Mouse (Mus musculus) hematopoietic multipotent progenitor cell, adult 10-12 weeks (in vitro differentiated cells): ENCODE results near the gene Cyp4f40. TPM values are rescaled to one million over a fixed set of nuclear protein-coding genes. Genes with fewer than 3 reads are reported as not detected.

Source experiments
- polyA plus RNA-seq: library from polyadenylated mRNA; stranded (reverse); fragments of >175 nt; gene quantifications from 2 replicates; pipeline ENCODE4 v1.2.3, GENCODE M21; 2012; ENCODE audit warnings: low replicate concordance

The Cyp4f40 gene
- polyA plus RNA-seq: not detected in 2 replicates

GRCm38 (mm10) chr17:32658712-32659111 lies at the start of gene Cyp4f40:
TSS of gene Cyp4f40 (plus strand) at chr17:32658900.

GRCm38 (mm10) chr17:32621018-32621417 lies 37.7 kb upstream of the Cyp4f40 start, which contains the start of gene Cyp4f37:
TSS of gene Cyp4f37 (plus strand) at chr17:32621309.

GRCm38 (mm10) chr17:32685048-32685750 lies 26.5 kb downstream of the Cyp4f40 start, which contains the start of gene Cyp4f15:
TSS of gene Cyp4f15 (plus strand) at chr17:32685627.

Other genes starting within 250 kb of the Cyp4f40 start
- 39.2 and 48.5 TPM in 2 replicates for gene Pglyrp2, start 234.7 kb upstream of the Cyp4f40 start, polyA plus RNA-seq
- gene Cyp4f39, start 206.2 kb upstream of the Cyp4f40 start, polyA plus RNA-seq: 0.22 TPM in 1 of 2 replicates, not detected in the other
- 1.8 and 3.3 TPM in 2 replicates for gene Cyp4f17, start 152.8 kb upstream of the Cyp4f40 start, polyA plus RNA-seq
- gene Cyp4f16, start 122.3 kb upstream of the Cyp4f40 start, polyA plus RNA-seq: 11.4 and 36.0 TPM in 2 replicates
- gene Cyp4f37, start 37.6 kb upstream of the Cyp4f40 start, polyA plus RNA-seq: 0.43 and 1.5 TPM in 2 replicates
- gene Cyp4f15, start 26.7 kb downstream of the Cyp4f40 start, polyA plus RNA-seq: not detected in 2 replicates
- 1.1 and 3.0 TPM in 2 replicates for gene Zfp871, start 129.4 kb downstream of the Cyp4f40 start, polyA plus RNA-seq
- gene Zfp811, start 151.0 kb downstream of the Cyp4f40 start, polyA plus RNA-seq: 0.03 and 0.08 TPM in 2 replicates
- gene Zfp799, start 171.4 kb downstream of the Cyp4f40 start, polyA plus RNA-seq: 0.15 and 1.6 TPM in 2 replicates
- gene Zfp870, start 232.7 kb downstream of the Cyp4f40 start, polyA plus RNA-seq: 0.33 and 0.64 TPM in 2 replicates